Mouse (Mus musculus) kidney, embryonic 15.5 days (tissue): Measurements from ENCODE around the gene 1110032A03Rik. TPM values are rescaled to one million over a fixed set of nuclear protein-coding genes. Genes with fewer than 3 reads are reported as not detected.
A peak's percentile ranks its signal among the peaks of the same experiment; 100 is the strongest.

Experiments used
- ATAC-seq: fragments of 200-750 bp; cut with Nextera tagmentation; replicated peaks from 2 replicates; pipeline ENCODE4 v1.8.0; 2017; ENCODE audit warnings: moderate TSS enrichment; ENCODE audit not compliant: low FRiP score
- H3K27ac ChIP-seq: fragments of 300-500 bp; sonication (generic); 2 replicates; pipeline ENCODE4 v1.5.1; 2015; ENCODE audit warnings: mild to moderate bottlenecking, inconsistent platforms
- H3K27me3 ChIP-seq: fragments of 300-500 bp; sonication (generic); 2 replicates; pipeline ENCODE4 v1.6.1; 2015; ENCODE audit warnings: inconsistent platforms
- H3K36me3 ChIP-seq: fragments of 300-500 bp; sonication (generic); 2 replicates; pipeline ENCODE4 v1.6.1; 2015; ENCODE audit warnings: inconsistent platforms
- H3K4me1 ChIP-seq: fragments of 300-500 bp; sonication (generic); 2 replicates; pipeline ENCODE4 v1.6.1; 2015; ENCODE audit warnings: inconsistent platforms
- H3K4me2 ChIP-seq: fragments of 300-500 bp; sonication (generic); 2 replicates; pipeline ENCODE4 v1.6.1; 2015; ENCODE audit warnings: moderate library complexity, mild to moderate bottlenecking, inconsistent platforms
- H3K4me3 ChIP-seq: fragments of 300-500 bp; sonication (generic); replicated peaks from 2 replicates; pipeline ENCODE4 v1.5.1; 2015; ENCODE audit warnings: mild to moderate bottlenecking, inconsistent platforms
- H3K9ac ChIP-seq: fragments of 300-500 bp; sonication (generic); 2 replicates; pipeline ENCODE4 v1.6.1; 2015; ENCODE audit warnings: mild to moderate bottlenecking, inconsistent platforms
- H3K9me3 ChIP-seq: fragments of 300-500 bp; sonication (generic); replicated peaks from 2 replicates; pipeline ENCODE4 v1.6.1; 2016; ENCODE audit warnings: inconsistent platforms
- WGBS: fragments of 180-500 bp; shearing (Covaris S2); methylation state at CpG from one replicate; pipeline ENCODE4 v1.1.7; 2015; ENCODE audit warnings: mixed read lengths; 5-methylcytosine and 5-hydroxymethylcytosine counted together
- polyA plus RNA-seq: library from polyadenylated mRNA; unstranded; fragments of >200 nt; fragmentation: Nextera tagmentation; extraction: Ambion mirVana; gene quantifications from 2 replicates; pipeline ENCODE4 v1.2.1, GENCODE M21; 2015

Gene 1110032A03Rik
- polyA plus RNA-seq, 1 experiment from 2014 or later, result 30.1 TPM

DNA sequence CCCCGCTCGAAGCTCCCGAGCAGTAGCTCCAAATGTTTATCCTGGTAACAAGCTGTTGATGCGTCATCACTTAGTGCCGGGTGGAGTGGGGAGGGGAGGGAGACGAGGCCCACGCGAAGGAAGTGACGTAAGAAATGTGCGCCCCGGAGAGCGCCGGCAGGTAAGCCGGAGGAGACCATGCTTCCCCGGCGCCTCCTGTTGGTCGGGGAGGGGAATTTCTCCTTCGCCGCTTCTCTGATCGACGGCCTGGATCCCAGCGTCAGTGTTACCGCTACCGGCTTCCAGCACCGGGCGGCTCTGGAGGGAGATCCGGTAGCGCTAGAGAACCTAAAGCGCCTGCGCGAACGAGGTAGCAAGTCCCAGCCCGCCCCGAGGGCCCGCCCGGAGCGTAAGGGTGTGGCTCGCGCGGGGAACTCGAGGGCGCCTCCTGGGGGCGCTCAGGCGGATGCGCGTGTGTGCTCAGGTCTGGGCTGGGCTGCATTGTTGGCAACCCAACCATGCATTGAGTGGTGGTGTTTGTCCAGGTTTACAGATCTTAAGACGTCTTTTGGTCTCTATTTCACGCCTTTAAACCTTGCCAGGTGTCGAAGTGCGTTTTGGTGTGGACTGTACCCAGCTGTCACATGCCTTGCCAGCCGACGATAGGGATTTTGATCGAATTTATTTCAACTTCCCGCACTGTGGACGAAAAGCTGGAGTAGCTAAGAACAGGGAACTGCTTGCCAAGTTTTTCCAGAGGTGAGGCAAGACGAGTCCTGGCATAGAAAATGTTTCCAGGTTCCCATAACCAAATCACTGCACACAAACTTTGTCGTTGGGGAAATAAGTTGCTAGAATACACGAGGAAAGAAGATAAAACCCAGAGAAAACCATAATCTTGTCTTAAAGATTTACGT lies 7.0 kb downstream of the 1110032A03Rik start, which contains the start of gene Fdxacb1:
TSS of gene Fdxacb1 (plus strand) at position 130 of the 896 bp plus-strand sequence.
- peak within 1 kb of the TSS; percentile 74 for H3K4me2 ChIP-seq
- peak; percentile 98 for ATAC-seq
- H3K36me3 ChIP-seq, result peaks cover 16% of the 10 kb centered on the region
- peak within 1 kb of the TSS; percentile 51 for H3K9ac ChIP-seq
- 3% methylated on average over 59 of the region's 59 CpGs for WGBS
- no peaks in the 10 kb centered on the region for H3K9me3 ChIP-seq
- peak within 1 kb of the TSS; percentile 95 for H3K27ac ChIP-seq
- H3K4me3 ChIP-seq, result peak within 1 kb of the TSS; percentile 60
- H3K4me1 ChIP-seq, result peaks cover 21% of the 10 kb centered on the region
- no peaks in the 10 kb centered on the region for H3K27me3 ChIP-seq

DNA sequence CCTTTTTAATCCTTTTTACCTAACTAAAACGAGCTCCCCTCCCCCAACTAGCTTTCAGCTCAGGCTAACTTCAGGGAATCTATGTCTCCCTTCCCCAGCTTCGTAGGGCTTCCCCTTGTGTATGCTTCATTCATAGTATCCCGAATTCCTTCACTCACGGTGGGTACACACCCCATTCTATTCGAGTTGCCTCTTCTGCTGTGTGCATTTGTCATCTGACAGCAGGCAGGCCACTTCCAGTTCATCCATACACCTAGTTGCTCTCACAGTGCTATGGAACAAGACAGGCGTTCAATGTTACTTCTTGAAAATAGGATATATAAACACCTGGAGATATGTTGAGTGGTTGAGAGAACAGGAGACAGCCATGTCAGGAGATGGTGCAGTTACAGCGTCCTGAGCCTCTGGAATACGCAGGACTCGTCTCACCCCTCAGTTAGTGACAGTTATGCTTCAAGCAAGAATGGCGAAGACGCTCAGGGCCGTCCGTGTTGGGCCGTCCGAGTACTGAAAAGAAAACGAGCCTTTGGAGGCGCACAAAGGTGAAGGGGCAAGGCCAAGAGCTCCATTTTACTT lies 7.7 kb downstream of the 1110032A03Rik start:
- peaks cover 16% of the 10 kb centered on the region for H3K36me3 ChIP-seq
- peak overlapping the region; percentile 74 for H3K4me2 ChIP-seq
- peak overlapping the region; percentile 95 for H3K27ac ChIP-seq
- peak overlapping the region; percentile 51 for H3K9ac ChIP-seq
- no peaks in the 10 kb centered on the region for H3K27me3 ChIP-seq
- peaks cover 21% of the 10 kb centered on the region for H3K4me1 ChIP-seq
- ATAC-seq, result no peak; the same call in 1 of the 2 replicates
- WGBS, result 7% methylated on average over 17 of the region's 17 CpGs
- H3K9me3 ChIP-seq, result no peaks in the 10 kb centered on the region
- H3K4me3 ChIP-seq, result peak overlapping the region; percentile 60

DNA sequence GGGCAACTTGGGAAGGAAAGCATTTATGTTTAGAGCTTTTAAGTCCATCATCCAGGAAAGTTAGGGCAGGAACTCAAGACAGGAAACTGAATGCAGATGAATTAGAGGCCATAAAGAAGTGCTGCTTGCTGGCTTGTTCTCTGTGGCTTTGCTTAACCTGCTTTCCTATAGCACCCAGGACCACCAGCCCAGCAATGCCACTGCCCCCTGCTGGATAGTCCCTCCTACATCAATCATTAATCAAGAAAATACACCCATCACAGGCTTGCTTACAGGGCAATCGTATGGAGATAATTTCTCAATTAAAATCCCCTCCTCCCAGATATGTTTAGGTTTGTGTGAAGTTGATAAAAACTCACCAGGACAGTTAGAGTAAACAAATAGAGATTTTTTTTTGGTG lies 12.0 kb downstream of the 1110032A03Rik start:
- Histone ChIP-seq H3K9ac (no peak overlapping the region), H3K27me3 (no peaks in the 10 kb centered on the region), H3K36me3 (0 out of 2 replicates have a peak, but pooled peaks cover 5% of the 10 kb centered on the region), H3K4me1 (peaks cover 10% of the 10 kb centered on the region), H3K27ac (no peak overlapping the region), H3K9me3 (no peaks in the 10 kb centered on the region), H3K4me2 (no peak overlapping the region), H3K4me3 (no peak overlapping the region)
- WGBS, result 57% methylated on average over 1 of the region's 1 CpGs
- no peak for ATAC-seq

DNA sequence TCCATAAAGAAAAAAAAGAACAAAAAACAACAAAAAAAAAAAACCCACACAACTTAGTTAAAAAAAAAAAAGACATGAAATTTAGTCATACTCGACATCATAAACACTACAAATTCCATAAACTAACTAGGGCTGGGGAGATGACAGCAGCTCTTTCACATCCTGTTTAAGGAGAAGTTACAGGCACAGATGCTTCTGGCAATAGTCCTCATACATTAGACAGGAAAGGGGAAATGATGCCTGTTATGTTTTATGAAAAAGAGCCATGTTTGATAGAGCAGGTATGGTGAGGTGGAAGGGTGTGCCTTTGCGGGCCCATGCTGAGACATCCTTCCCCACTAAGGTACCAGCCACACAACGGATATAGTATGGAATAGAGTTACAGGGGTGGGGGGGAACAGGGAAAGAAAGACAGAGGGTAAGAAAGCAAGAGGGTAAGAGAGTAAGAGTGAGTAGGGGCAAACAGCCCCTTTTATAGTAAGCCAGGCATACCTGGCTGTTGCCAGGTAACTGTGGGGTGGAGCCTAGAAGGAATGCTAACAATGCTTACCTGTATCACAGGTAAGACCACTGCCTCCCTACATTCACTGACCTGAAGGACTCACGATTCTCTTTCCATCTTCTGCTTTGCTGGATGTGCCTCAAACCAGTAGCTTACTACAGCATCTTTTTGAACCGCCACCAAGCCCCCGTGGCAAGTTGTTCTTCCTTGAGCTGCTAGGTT lies 13.6 kb downstream of the 1110032A03Rik start:
- H3K27ac ChIP-seq, result no peak overlapping the region
- H3K4me1 ChIP-seq, result peaks cover 1% of the 10 kb centered on the region; the same call in 1 of the 2 replicates
- WGBS, result 68% methylated on average over 6 of the region's 6 CpGs
- H3K9ac ChIP-seq, result no peak overlapping the region
- H3K4me2 ChIP-seq, result no peak overlapping the region
- 0 out of 2 replicates have a peak, but pooled peaks cover 5% of the 10 kb centered on the region for H3K36me3 ChIP-seq
- H3K4me3 ChIP-seq, result no peak overlapping the region
- no peaks in the 10 kb centered on the region for H3K27me3 ChIP-seq
- no peaks in the 10 kb centered on the region for H3K9me3 ChIP-seq
- ATAC-seq, result no peak

DNA sequence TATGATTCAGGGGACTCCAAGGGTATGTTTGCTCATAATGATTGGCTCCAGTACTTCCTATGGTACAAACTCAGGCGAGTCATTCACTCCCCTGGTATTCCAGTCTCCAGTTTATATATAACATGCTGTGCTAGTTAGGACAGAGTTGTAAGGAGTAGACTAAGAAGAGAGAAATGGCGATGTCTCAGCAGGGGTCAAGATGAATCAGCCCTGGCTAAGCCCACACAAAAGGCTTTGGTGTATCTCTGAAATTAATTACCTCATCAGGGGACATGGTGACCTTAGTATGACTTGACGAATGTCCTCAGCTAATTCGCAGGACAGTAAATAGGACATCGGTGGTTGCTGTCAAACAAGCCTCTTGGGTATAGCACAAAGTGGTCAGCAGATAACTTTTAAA lies 18.6 kb downstream of the 1110032A03Rik start:
- no peak for ATAC-seq
- no peaks in the 10 kb centered on the region for H3K9me3 ChIP-seq

DNA sequence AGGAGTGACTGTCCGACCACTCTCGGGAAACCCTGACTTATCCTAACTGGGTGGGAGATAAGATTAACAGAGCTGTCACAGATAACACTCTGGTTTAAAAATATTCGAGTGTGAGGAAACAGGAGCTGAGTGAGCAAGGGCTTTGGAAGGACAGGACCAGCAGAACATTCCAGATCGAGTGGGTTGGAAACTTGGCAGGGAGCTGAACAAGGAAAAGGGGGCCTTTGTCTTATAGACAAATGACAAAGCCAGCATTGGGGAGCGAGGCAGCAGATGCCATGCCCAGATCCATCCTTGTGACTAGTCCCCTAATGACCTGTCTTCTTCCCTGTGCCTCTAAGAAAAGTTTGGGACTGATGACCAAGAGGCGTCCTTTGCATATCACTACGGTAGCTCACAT lies 21.4 kb downstream of the 1110032A03Rik start:
- WGBS, result 66% methylated on average over 7 of the region's 7 CpGs
- Histone ChIP-seq H3K36me3 (no peaks in the 10 kb centered on the region), H3K4me3 (no peak overlapping the region; the same call in 1 of the 2 replicates), H3K27me3 (no peaks in the 10 kb centered on the region), H3K4me1 (peaks cover 21% of the 10 kb centered on the region), H3K9ac (no peak overlapping the region), H3K4me2 (peak overlapping the region; percentile 39), H3K9me3 (no peaks in the 10 kb centered on the region), H3K27ac (0 out of 2 replicates have a peak overlapping the region, but pooled peaks have one; percentile 72)
- ATAC-seq, result no peak

More for the DNA sequence above, 18.6 kb downstream of the 1110032A03Rik start:
- Histone ChIP-seq H3K27ac (no peak overlapping the region), H3K9ac (no peak overlapping the region), H3K36me3 (no peaks in the 10 kb centered on the region), H3K27me3 (no peaks in the 10 kb centered on the region), H3K4me1 (peaks cover 17% of the 10 kb centered on the region), H3K4me2 (no peak overlapping the region), H3K4me3 (no peak overlapping the region)
- WGBS, result 61% methylated on average over 5 of the region's 5 CpGs

DNA sequence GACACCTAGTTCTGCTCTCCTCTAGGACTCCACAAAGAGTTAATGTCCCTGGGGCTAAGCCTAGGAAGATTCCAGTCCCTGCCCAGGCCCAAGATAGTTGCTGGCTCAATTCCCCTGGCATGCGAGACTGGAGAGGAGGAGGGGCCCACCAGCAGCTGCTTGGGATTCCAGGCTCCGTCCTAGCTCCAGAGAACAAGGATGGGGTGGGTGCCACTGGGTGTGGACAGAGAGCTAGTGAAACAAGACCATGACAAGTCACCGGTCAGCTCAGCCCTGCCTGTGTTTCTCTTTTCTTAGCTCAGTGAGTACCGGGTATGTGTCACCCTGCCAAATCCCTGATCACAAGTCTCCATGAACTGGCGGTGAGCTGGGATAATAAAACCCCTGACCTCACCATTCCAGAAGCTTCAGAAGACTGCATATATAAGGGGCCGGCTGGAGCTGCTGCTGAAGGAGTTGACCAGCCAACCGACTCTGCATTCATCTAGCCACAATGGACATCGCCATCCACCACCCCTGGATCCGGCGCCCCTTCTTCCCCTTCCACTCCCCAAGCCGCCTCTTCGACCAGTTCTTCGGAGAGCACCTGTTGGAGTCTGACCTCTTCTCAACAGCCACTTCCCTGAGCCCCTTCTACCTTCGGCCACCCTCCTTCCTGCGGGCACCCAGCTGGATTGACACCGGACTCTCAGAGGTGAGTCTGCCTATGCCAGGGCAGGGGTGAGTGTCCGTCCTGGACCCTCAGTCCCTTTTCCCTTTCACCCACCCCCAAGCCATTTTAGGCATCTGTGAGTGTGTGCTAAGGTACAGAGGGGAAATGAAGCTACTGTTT lies 22.3 kb downstream of the 1110032A03Rik start:
- H3K36me3 ChIP-seq, result no peaks in the 10 kb centered on the region
- peaks cover 21% of the 10 kb centered on the region for H3K4me1 ChIP-seq
- ATAC-seq, result peak; percentile 86
- peak overlapping the region; percentile 39 for H3K4me2 ChIP-seq
- peak overlapping the region; percentile 72 for H3K27ac ChIP-seq
- peak overlapping the region; percentile 23 for H3K4me3 ChIP-seq
- H3K9ac ChIP-seq, result no peak overlapping the region
- no peaks in the 10 kb centered on the region for H3K27me3 ChIP-seq
- 49% methylated on average over 17 of the region's 17 CpGs for WGBS
- no peaks in the 10 kb centered on the region for H3K9me3 ChIP-seq

DNA sequence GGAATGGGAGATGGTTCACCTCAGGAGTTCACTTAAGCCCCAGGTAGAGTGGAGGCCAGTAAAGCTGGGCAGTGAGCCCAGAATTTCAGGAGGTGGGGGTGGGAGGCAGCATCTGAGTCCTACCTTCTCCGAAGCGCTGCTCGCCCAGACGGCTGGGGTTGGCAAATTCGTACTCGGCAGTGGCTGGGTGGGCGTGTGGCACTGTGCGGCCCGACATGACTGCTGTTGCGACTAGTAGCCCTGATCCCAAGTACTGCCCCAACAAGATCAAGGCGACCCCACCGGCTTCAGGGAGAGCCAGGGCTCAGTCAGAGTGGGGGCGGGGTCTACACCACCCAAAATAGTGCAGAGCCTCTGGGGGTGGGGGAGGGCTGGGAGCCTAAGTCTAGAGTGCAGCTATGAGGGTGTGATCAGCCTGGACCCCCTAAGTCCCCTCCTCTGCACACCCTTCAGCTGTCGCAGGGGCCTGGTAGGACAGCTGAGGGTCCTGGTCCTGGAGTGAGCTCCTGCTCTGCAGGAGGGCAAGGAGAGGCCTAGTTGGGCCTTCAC lies 23.2 kb downstream of the 1110032A03Rik start, which contains the start of gene Hspb2:
TSS of gene Hspb2 (minus strand) at position 301 of the 549 bp plus-strand sequence.
- WGBS, result 78% methylated on average over 14 of the region's 14 CpGs
- Histone ChIP-seq H3K4me3 (peak within 1 kb of the TSS; percentile 23), H3K27ac (peak within 1 kb of the TSS; percentile 72), H3K4me2 (peak within 1 kb of the TSS; percentile 39), H3K4me1 (peaks cover 21% of the 10 kb centered on the region), H3K27me3 (no peaks in the 10 kb centered on the region), H3K36me3 (no peaks in the 10 kb centered on the region), H3K9ac (no peak within 1 kb of the TSS), H3K9me3 (no peaks in the 10 kb centered on the region)
- ATAC-seq, result peak; percentile 35; the same call in 1 of the 2 replicates

DNA sequence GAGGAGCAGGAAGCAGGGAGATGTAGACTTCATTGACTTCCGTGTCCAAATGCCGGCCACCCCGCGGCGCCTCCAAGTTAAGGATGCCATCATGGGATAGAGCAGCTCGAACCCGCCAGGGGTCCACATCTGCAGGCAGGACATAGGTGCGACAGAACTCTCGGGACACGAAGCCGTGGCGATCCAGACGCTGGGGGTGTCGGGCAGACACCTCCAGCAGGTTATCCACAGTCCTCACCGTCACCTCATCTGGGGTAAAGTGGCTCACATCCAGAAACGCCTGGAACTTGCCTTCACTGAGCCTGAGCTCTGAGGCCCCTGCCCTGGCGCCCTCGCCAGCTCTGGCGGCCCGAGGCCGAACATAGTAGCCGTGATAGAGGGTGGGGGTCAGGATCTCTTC lies 24.0 kb downstream of the 1110032A03Rik start, which contains the start of gene Cryab:
TSS of gene Cryab (plus strand) at position 3 of the 400 bp plus-strand sequence.
- Histone ChIP-seq H3K27ac (peak within 1 kb of the TSS; percentile 72; the same call in 1 of the 2 replicates), H3K36me3 (no peaks in the 10 kb centered on the region), H3K9ac (no peak within 1 kb of the TSS), H3K4me2 (no peak within 1 kb of the TSS), H3K9me3 (no peaks in the 10 kb centered on the region), H3K27me3 (no peaks in the 10 kb centered on the region), H3K4me1 (peaks cover 25% of the 10 kb centered on the region), H3K4me3 (no peak within 1 kb of the TSS)
- no peak; the same call in 1 of the 2 replicates for ATAC-seq
- 73% methylated on average over 22 of the region's 22 CpGs for WGBS

DNA sequence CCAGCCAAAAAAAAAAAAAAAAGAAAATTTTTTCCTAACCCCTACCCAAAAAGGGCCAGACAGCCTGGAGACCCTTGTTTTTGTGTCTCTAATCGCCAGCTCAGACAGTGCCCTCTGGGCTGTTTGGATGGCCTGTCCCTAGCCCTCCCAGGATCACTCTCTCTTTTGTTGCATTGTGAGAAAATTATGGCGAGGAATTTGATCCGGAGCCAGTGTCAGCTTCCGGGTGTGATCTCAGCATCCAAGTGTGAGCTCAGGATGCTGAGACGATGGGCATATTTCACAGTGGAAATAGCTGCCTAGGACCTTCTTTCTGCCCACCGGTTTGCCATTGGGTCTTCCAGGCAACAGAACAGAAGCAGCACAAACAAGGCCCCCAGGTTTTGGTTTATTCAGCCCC lies 24.6 kb downstream of the 1110032A03Rik start:
- no peak overlapping the region for H3K4me2 ChIP-seq
- no peak overlapping the region for H3K9ac ChIP-seq
- H3K4me1 ChIP-seq, result peaks cover 25% of the 10 kb centered on the region
- H3K27ac ChIP-seq, result no peak overlapping the region
- WGBS, result 63% methylated on average over 6 of the region's 6 CpGs
- no peaks in the 10 kb centered on the region for H3K27me3 ChIP-seq
- no peak for ATAC-seq
- H3K36me3 ChIP-seq, result no peaks in the 10 kb centered on the region
- H3K9me3 ChIP-seq, result no peaks in the 10 kb centered on the region
- no peak overlapping the region for H3K4me3 ChIP-seq
